Mouse (Mus musculus): ENCODE measurements around the gene Ifnz. TPM values are rescaled to one million over a fixed set of nuclear protein-coding genes. Genes with fewer than 3 reads are reported as not detected.
A peak's percentile ranks its signal among the peaks of the same experiment; 100 is the strongest.
"Not testable (repeated sequence)": the region's sequence is repeated elsewhere in the genome, so short reads cannot be mapped to it uniquely, and the experiment has no call there.

Ifnz gene
- polyA plus RNA-seq, 1 experiment from 2014 or later = not detected

GRCm38 (mm10) chr4:88757628-88758031, 24.3 kb upstream of the Ifnz start:
- H3K27ac ChIP-seq (ENCODE audit: low read depth, low read length); H3K4me1 ChIP-seq (ENCODE audit: control insufficient read depth, insufficient read depth, low read length); H3K27me3 ChIP-seq (ENCODE audit: control insufficient read depth, insufficient read depth, low read length); H3K9me3 ChIP-seq (ENCODE audit: control insufficient read depth, low read length); H3K36me3 ChIP-seq (ENCODE audit: control insufficient read depth, insufficient read depth, low read length): not testable (repeated sequence)
- H3K9ac ChIP-seq (replicated peaks; ENCODE audit: low read depth, low read length) = peak overlapping the region; percentile 34; the same call in 1 of the 2 replicates
- peak overlapping the region; percentile 36 for H3K4me3 ChIP-seq (ENCODE audit: low read depth, low read length)
- peak overlapping the region; percentile 67 for H3K4me2 ChIP-seq (ENCODE audit: low read depth, low read length)
- peak; percentile 100 for ATAC-seq (ENCODE audit: low read depth)
- WGBS = under 1% methylated on average over 20 of the region's 21 CpGs

- not testable (repeated sequence) for H3K9ac ChIP-seq (replicated peaks; ENCODE audit: low read depth, low read length); H3K4me2 ChIP-seq (ENCODE audit: low read depth, low read length); H3K4me1 ChIP-seq (ENCODE audit: control insufficient read depth, insufficient read depth, low read length); H3K27ac ChIP-seq (ENCODE audit: low read depth, low read length); H3K9me3 ChIP-seq (ENCODE audit: control insufficient read depth, low read length); H3K27me3 ChIP-seq (ENCODE audit: control insufficient read depth, insufficient read depth, low read length); ATAC-seq (ENCODE audit: low read depth); H3K36me3 ChIP-seq (ENCODE audit: control insufficient read depth, insufficient read depth, low read length); H3K4me3 ChIP-seq (ENCODE audit: low read depth, low read length)
- 96% methylated on average over 9 of the region's 9 CpGs for WGBS
Measured at GRCm38 (mm10) chr4:88758751-88759150, 23.2 kb upstream of the Ifnz start.

GRCm38 (mm10) chr4:88759610-88760268, 22.2 kb upstream of the Ifnz start, which contains the start of gene Gm13283:
TSS of gene Gm13283 (plus strand) at chr4:88760119.
- H3K9ac ChIP-seq (replicated peaks; ENCODE audit: low read depth, low read length); H3K27ac ChIP-seq (ENCODE audit: low read depth, low read length); ATAC-seq (ENCODE audit: low read depth); H3K36me3 ChIP-seq (ENCODE audit: control insufficient read depth, insufficient read depth, low read length); H3K27me3 ChIP-seq (ENCODE audit: control insufficient read depth, insufficient read depth, low read length); H3K4me1 ChIP-seq (ENCODE audit: control insufficient read depth, insufficient read depth, low read length); H3K9me3 ChIP-seq (ENCODE audit: control insufficient read depth, low read length): not testable (repeated sequence)
- Histone ChIP-seq H3K4me3 (ENCODE audit: low read depth, low read length) (peak within 1 kb of the TSS; percentile 20; the same call in 1 of the 2 replicates), H3K4me2 (ENCODE audit: low read depth, low read length) (peak within 1 kb of the TSS; percentile 53)
- WGBS = 33% methylated on average over 10 of the region's 14 CpGs

- WGBS = 0% methylated on average over 17 of the region's 28 CpGs
- not testable (repeated sequence) for ATAC-seq (ENCODE audit: low read depth)
Measured at GRCm38 (mm10) chr4:88760431-88760830, 21.5 kb upstream of the Ifnz start.

GRCm38 (mm10) chr4:88761776-88762175, 20.2 kb upstream of the Ifnz start:
- H3K4me2 ChIP-seq (ENCODE audit: low read depth, low read length); H3K27me3 ChIP-seq (ENCODE audit: control insufficient read depth, insufficient read depth, low read length); H3K9ac ChIP-seq (replicated peaks; ENCODE audit: low read depth, low read length); H3K36me3 ChIP-seq (ENCODE audit: control insufficient read depth, insufficient read depth, low read length); H3K4me1 ChIP-seq (ENCODE audit: control insufficient read depth, insufficient read depth, low read length); ATAC-seq (ENCODE audit: low read depth); H3K27ac ChIP-seq (ENCODE audit: low read depth, low read length); H3K4me3 ChIP-seq (ENCODE audit: low read depth, low read length); H3K9me3 ChIP-seq (ENCODE audit: control insufficient read depth, low read length): not testable (repeated sequence)
- 75% methylated on average over 6 of the region's 8 CpGs for WGBS

More at GRCm38 (mm10) chr4:88760431-88760830, 21.5 kb upstream of the Ifnz start:
- H3K36me3 ChIP-seq (ENCODE audit: control insufficient read depth, insufficient read depth, low read length); H3K4me1 ChIP-seq (ENCODE audit: control insufficient read depth, insufficient read depth, low read length); H3K9ac ChIP-seq (replicated peaks; ENCODE audit: low read depth, low read length); H3K27ac ChIP-seq (ENCODE audit: low read depth, low read length); H3K9me3 ChIP-seq (ENCODE audit: control insufficient read depth, low read length); H3K27me3 ChIP-seq (ENCODE audit: control insufficient read depth, insufficient read depth, low read length): not testable (repeated sequence)
- H3K4me2 ChIP-seq (ENCODE audit: low read depth, low read length) = peak overlapping the region; percentile 53
- H3K4me3 ChIP-seq (ENCODE audit: low read depth, low read length) = peak overlapping the region; percentile 20; the same call in 1 of the 2 replicates

- H3K4me1 ChIP-seq (ENCODE audit: control insufficient read depth, insufficient read depth, low read length); H3K27me3 ChIP-seq (ENCODE audit: control insufficient read depth, insufficient read depth, low read length); H3K9me3 ChIP-seq (ENCODE audit: control insufficient read depth, low read length); H3K27ac ChIP-seq (ENCODE audit: low read depth, low read length); H3K9ac ChIP-seq (replicated peaks; ENCODE audit: low read depth, low read length); H3K4me3 ChIP-seq (ENCODE audit: low read depth, low read length); ATAC-seq (ENCODE audit: low read depth); H3K4me2 ChIP-seq (ENCODE audit: low read depth, low read length); H3K36me3 ChIP-seq (ENCODE audit: control insufficient read depth, insufficient read depth, low read length): not testable (repeated sequence)
- WGBS = 58% methylated on average over 7 of the region's 9 CpGs
Measured at GRCm38 (mm10) chr4:88762341-88762740, 19.6 kb upstream of the Ifnz start.

- not testable (repeated sequence) for H3K9me3 ChIP-seq (ENCODE audit: control insufficient read depth, low read length); H3K9ac ChIP-seq (replicated peaks; ENCODE audit: low read depth, low read length); H3K4me1 ChIP-seq (ENCODE audit: control insufficient read depth, insufficient read depth, low read length); H3K27me3 ChIP-seq (ENCODE audit: control insufficient read depth, insufficient read depth, low read length); H3K27ac ChIP-seq (ENCODE audit: low read depth, low read length); ATAC-seq (ENCODE audit: low read depth); H3K36me3 ChIP-seq (ENCODE audit: control insufficient read depth, insufficient read depth, low read length)
- H3K4me2 ChIP-seq (ENCODE audit: low read depth, low read length) = peak overlapping the region; percentile 44
- 5% methylated on average over 20 of the region's 42 CpGs for WGBS
- H3K4me3 ChIP-seq (ENCODE audit: low read depth, low read length) = peak overlapping the region; percentile 20; the same call in 1 of the 2 replicates
Measured at GRCm38 (mm10) chr4:88763384-88764018, 18.4 kb upstream of the Ifnz start.

- not testable (repeated sequence) for H3K36me3 ChIP-seq (ENCODE audit: control insufficient read depth, insufficient read depth, low read length); H3K27ac ChIP-seq (ENCODE audit: low read depth, low read length); ATAC-seq (ENCODE audit: low read depth); H3K4me3 ChIP-seq (ENCODE audit: low read depth, low read length); H3K4me1 ChIP-seq (ENCODE audit: control insufficient read depth, insufficient read depth, low read length); H3K27me3 ChIP-seq (ENCODE audit: control insufficient read depth, insufficient read depth, low read length); H3K9me3 ChIP-seq (ENCODE audit: control insufficient read depth, low read length); H3K4me2 ChIP-seq (ENCODE audit: low read depth, low read length); H3K9ac ChIP-seq (replicated peaks; ENCODE audit: low read depth, low read length)
- no CpG with 5 or more reads among the region's 32 CpGs for WGBS
Measured at GRCm38 (mm10) chr4:88773534-88773933, 8.4 kb upstream of the Ifnz start, which contains the start of gene Gm13290. TSS of gene Gm13290 (plus strand) at chr4:88773834.

GRCm38 (mm10) chr4:88776622-88777021, 5.3 kb upstream of the Ifnz start, which contains the start of gene Gm13289:
TSS of gene Gm13289 (plus strand) at chr4:88776922.
- H3K27ac ChIP-seq (ENCODE audit: low read depth, low read length); ATAC-seq (ENCODE audit: low read depth); H3K36me3 ChIP-seq (ENCODE audit: control insufficient read depth, insufficient read depth, low read length); H3K27me3 ChIP-seq (ENCODE audit: control insufficient read depth, insufficient read depth, low read length); H3K9ac ChIP-seq (replicated peaks; ENCODE audit: low read depth, low read length); H3K4me3 ChIP-seq (ENCODE audit: low read depth, low read length); H3K9me3 ChIP-seq (ENCODE audit: control insufficient read depth, low read length); H3K4me2 ChIP-seq (ENCODE audit: low read depth, low read length); H3K4me1 ChIP-seq (ENCODE audit: control insufficient read depth, insufficient read depth, low read length): not testable (repeated sequence)
- WGBS = no CpG with 5 or more reads among the region's 29 CpGs

All from neural tube, embryonic 14.5 days (tissue).